Mouse (Mus musculus) heart, adult 9 months (tissue): ENCODE results near the gene Dolpp1.
"Not testable (repeated sequence)": the region's sequence is repeated elsewhere in the genome, so short reads cannot be mapped to it uniquely, and the experiment has no call there.

ENCODE experiments used
- DNase-seq, 2 experiments: peaks; one replicate each; pipeline ENCODE4 v3.0.0; 2022; ENCODE audit warnings: low spot score in 2 of 2

Gene Dolpp1

GRCm38 (mm10) chr2:30409454-30410176, 17.6 kb downstream of the Dolpp1 start:
- peak; percentile 77 to 78 for DNase-seq

DNA sequence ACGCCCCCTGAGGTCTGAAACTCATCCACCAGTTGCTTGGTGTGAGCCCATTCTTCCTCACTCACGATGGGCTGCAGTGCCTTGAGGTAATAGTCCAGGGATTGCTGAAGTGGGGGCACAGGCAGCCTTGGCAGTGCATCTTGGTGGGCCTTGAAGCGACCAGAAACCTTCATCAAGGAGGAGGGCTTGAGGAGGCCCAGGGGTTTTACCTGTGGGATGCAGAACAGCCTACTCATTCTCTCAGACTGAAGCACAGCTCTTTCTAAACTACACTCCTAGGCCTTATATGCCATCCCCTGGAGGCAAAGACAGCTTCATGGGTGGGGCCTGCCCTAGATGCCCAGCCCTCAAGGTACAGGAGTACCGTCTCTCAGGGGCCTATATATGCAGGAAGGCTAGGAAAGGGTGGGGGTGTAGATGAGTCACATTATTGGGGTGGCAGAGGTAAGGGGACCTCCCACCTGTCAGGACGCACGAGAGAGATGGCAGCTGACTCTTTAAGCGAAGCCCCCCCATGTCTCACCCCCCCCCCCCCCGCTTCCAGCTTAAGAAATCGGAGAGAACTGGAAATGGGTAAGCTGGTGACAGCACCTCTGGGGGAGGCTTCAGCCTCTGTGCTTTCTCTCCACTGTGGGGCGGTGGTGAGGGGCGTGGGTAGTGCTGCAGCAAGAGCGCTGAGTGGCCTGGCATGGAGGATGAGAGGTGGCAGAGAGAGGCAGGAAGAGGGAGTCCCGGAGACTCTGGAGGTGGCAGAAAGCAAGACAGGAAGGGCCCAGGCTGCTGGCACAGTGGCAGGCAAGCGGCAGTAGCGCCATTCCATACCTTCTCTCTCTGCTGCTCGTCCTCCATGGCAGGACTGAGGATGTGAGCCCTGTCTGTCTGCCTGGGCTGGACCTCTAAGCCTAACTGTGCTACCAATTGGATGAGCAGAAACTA, 21.3 kb downstream of the Dolpp1 start:
- DNase-seq = no peak

- DNase-seq = no peak
These were observed 22.0 kb downstream of the Dolpp1 start for GRCm38 (mm10) chr2:30414101-30414500.

DNA sequence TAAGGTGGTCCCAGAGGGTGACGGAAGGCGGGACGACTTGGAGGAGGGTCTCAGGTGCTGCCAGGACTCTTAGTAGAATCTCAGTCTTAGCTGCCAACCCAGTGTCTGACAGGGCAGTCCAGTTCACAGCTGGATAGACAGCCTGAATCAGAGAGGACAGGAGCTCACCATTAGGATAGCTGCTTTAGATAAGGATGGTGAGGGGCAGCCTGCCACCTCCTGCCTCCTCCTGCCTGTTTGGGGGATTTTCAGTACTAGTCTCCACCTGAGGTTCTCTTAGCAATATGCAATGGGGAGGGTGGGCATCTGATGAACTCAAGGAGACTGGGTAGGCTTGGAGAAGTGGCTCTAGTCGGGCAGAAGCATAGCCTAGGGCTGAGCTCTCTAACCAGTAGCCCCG, 22.6 kb downstream of the Dolpp1 start:
- DNase-seq = no peak

DNA sequence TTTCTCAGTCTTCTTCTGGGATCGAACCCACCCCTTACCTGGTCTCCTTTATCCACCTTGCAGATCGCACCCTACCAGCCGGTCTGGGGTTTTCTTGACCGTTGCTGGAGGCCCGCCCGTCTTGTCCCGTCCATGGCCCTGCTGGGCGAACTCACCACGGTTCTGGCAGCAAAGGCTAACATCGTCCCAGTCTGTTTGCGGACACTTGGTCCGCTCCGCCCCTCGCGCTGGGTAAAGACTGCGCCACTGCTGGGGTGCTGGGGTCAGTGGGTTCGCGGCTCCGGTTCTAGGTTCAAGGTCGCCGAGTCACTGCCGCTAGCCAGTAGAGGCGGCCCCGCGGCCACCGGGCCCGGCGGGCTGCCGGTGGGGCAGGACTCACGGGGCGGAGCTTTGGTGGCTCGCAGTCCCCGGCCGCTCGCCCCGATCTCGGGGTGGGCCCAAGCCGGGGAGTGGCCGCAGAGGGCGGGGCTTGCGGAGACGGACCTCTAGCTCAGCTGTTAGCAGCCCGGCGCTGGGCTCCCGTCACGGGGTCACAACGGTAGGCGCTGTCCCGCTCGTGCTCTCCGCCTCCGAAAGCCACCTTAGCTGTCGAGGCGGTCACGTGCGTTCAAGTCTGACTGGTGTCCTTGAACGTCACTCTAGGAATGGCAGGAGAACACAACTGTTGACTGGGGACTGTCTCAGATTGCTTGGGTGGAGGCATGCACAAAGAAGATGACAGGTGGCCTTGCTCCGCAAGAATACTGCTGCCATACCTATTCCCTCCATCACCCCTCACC, 23.3 kb downstream of the Dolpp1 start, which contains the start of gene Crat:
Gene Crat (minus strand): TSS at position 657 of the 779 bp plus-strand sequence.
- DNase-seq = peak; percentile 97

GRCm38 (mm10) chr2:30415936-30416648, 24.0 kb downstream of the Dolpp1 start, which contains the start of gene Ptpa:
Gene Ptpa, plus strand, starts transcription at chr2:30416039.
- peak; percentile 85 to 91 for DNase-seq

GRCm38 (mm10) chr2:30416649-30416965, 24.6 kb downstream of the Dolpp1 start:
- DNase-seq = no peak

- DNase-seq = not testable (repeated sequence)
These were observed 25.1 kb downstream of the Dolpp1 start for GRCm38 (mm10) chr2:30417154-30417553.

DNA sequence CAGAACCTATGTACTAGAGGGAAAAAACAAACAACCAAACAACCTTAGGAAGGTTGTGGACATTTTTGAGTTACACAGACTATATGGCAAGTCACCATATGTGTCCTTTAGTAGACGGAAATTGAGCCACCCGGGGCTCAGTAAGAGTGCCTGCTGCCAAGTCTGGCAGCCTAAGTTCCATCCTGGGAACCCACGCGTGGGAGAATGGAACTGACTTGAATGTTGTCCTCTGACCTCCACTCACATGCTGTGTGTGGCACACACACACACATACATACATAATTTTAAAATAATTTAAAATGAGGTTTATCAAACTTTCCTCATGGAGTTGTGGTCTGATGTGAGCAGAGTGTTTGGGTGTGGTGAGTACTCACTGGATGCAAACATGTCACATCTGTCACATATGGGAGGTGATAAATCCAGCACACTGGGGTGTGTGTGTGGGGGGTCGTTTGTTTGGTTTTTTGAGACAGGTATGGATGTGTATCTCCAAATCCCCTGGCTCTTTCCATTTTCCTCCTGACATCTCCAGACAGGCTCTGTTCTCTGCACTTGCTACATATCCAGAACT, 25.6 kb downstream of the Dolpp1 start:
- no peak for DNase-seq

DNA sequence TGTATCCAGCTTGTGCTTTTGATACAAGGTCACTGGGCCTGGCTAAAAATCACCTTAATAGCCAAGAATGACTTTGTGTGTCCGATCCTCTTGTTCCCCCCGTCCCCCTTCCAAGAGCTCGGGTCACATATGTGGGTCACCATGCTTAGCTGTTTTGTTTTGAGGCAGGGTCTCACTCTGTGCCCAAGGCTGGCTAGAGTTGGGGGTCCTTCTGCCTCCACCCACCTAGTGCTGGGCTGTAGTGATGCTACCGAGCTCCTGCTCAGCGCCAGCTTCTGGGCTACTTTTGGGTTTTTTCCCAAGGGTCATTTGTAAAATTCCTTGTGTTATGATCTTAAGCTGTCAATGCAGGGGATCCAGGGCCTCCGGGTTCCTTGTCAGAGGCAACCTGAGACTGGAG, 26.2 kb downstream of the Dolpp1 start:
- no peak for DNase-seq

GRCm38 (mm10) chr2:30419112-30419511, 27.1 kb downstream of the Dolpp1 start:
- no peak for DNase-seq

GRCm38 (mm10) chr2:30421432-30421831, 29.4 kb downstream of the Dolpp1 start:
- no peak for DNase-seq

- peak; percentile 63 to 76 for DNase-seq
These were observed 37.1 kb downstream of the Dolpp1 start for GRCm38 (mm10) chr2:30429156-30429555.

- peak; percentile 61 to 75 for DNase-seq
These were observed 43.5 kb downstream of the Dolpp1 start for GRCm38 (mm10) chr2:30435326-30436155.

DNA sequence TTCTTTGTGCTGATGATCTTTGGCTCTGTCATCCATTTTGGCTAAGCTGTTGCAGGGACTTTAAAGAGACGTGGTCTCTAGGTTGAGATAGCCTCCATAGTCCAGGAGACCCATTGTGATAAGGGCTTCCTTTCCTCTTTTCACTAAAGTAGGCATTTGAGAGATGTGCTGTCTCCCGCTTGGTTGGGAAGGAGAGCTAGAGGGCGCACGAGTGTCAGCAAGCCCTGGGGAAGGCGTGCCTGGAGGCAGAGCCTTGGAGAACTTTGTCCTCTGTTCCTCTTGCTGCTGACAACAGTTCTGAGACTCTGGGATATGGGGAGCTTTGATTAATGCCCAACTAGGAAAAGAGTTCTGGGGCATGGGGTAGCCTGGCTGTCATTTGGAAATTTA, 44.1 kb downstream of the Dolpp1 start:
- peak in 1 of 2 experiments; percentile 67 for DNase-seq

- no peak for DNase-seq
These were observed 44.8 kb downstream of the Dolpp1 start for GRCm38 (mm10) chr2:30436809-30437208.

GRCm38 (mm10) chr2:30437791-30438190, 45.7 kb downstream of the Dolpp1 start:
- DNase-seq = no peak

GRCm38 (mm10) chr2:30439631-30440030, 47.6 kb downstream of the Dolpp1 start:
- no peak for DNase-seq

GRCm38 (mm10) chr2:30440211-30440700, 48.2 kb downstream of the Dolpp1 start:
- no peak for DNase-seq
